Mouse (Mus musculus) hindbrain, embryonic 16.5 days (tissue): ENCODE measurements around the gene Prr15l. TPM values are rescaled to one million over a fixed set of nuclear protein-coding genes. Genes with fewer than 3 reads are reported as not detected.

Source experiments
- ATAC-seq: fragments of 200-750 bp; cut with Nextera tagmentation; 2 replicates; pipeline ENCODE4 v1.8.0; 2017; ENCODE audit warnings: moderate TSS enrichment, moderate library complexity
- H3K27ac ChIP-seq: fragments of 300-500 bp; sonication (generic); 2 replicates; pipeline ENCODE4 v1.5.1; 2014; ENCODE audit warnings: low read depth, mild to moderate bottlenecking, control low read depth, low read length, moderate library complexity
- H3K27me3 ChIP-seq: fragments of 300-500 bp; sonication (generic); replicated peaks from 2 replicates; pipeline ENCODE4 v1.6.1; 2014; ENCODE audit warnings: low read length; ENCODE audit not compliant: control insufficient read depth, insufficient read depth
- H3K36me3 ChIP-seq: fragments of 300-500 bp; sonication (generic); 2 replicates; pipeline ENCODE4 v1.6.1; 2014; ENCODE audit warnings: mild to moderate bottlenecking, low read length, moderate library complexity, mixed read lengths; ENCODE audit not compliant: control insufficient read depth, insufficient read depth
- H3K4me1 ChIP-seq: fragments of 300-500 bp; sonication (generic); 2 replicates; pipeline ENCODE4 v1.6.1; 2014; ENCODE audit warnings: low read depth, low read length; ENCODE audit not compliant: control insufficient read depth, insufficient read depth
- H3K4me2 ChIP-seq: fragments of 300-500 bp; sonication (generic); 2 replicates; pipeline ENCODE4 v1.6.1; 2014; ENCODE audit warnings: mild to moderate bottlenecking, low read length, control low read depth, moderate library complexity
- H3K4me3 ChIP-seq: fragments of 300-500 bp; sonication (generic); 2 replicates; pipeline ENCODE4 v1.5.1; 2014; ENCODE audit warnings: mild to moderate bottlenecking, low read length, control low read depth, moderate library complexity
- H3K9ac ChIP-seq: fragments of 300-500 bp; sonication (generic); 2 replicates; pipeline ENCODE4 v1.6.1; 2014; ENCODE audit warnings: low read depth, mild to moderate bottlenecking, control low read depth, low read length, moderate library complexity
- H3K9me3 ChIP-seq: fragments of 300-500 bp; sonication (generic); 2 replicates; pipeline ENCODE4 v1.6.1; 2014; ENCODE audit warnings: mild to moderate bottlenecking, low read length, moderate library complexity; ENCODE audit not compliant: control insufficient read depth
- WGBS: fragments of 180-500 bp; shearing (Covaris S2); extraction: QIAGEN DNeasy Blood & Tissue Kit; methylation state at CpG from one replicate; pipeline ENCODE4 v1.1.7; 2014; 5-methylcytosine and 5-hydroxymethylcytosine counted together
- polyA plus RNA-seq: library from polyadenylated mRNA; unstranded; fragments of >200 nt; fragmentation: Nextera tagmentation; extraction: Ambion mirVana; gene quantifications from 2 replicates; pipeline ENCODE4 v1.2.1, GENCODE M21; 2015

Prr15l gene
- polyA plus RNA-seq, 1 experiment from 2014 or later, result 0.60 TPM

- 27% methylated on average over 13 of the region's 13 CpGs for WGBS
- Histone ChIP-seq H3K27ac (peak overlapping the region; percentile 39; the same call in 1 of the 2 replicates), H3K4me1 (peaks cover 33% of the 10 kb centered on the region), H3K9ac (peak overlapping the region; percentile 31), H3K9me3 (no peaks in the 10 kb centered on the region), H3K4me3 (no peak overlapping the region), H3K36me3 (no peaks in the 10 kb centered on the region), H3K4me2 (peak overlapping the region; percentile 7; the same call in 1 of the 2 replicates), H3K27me3 (no peaks in the 10 kb centered on the region)
- ATAC-seq, result no peak
Measured at GRCm38 (mm10) chr11:96899449-96900306, 28.2 kb upstream of the Prr15l start.

GRCm38 (mm10) chr11:96901332-96901731, 26.6 kb upstream of the Prr15l start:
- Histone ChIP-seq H3K9ac (no peak overlapping the region), H3K27me3 (no peaks in the 10 kb centered on the region), H3K36me3 (no peaks in the 10 kb centered on the region), H3K27ac (no peak overlapping the region), H3K4me2 (no peak overlapping the region), H3K4me3 (no peak overlapping the region), H3K4me1 (peaks cover 34% of the 10 kb centered on the region), H3K9me3 (no peaks in the 10 kb centered on the region)
- no peak for ATAC-seq
- WGBS, result 31% methylated on average over 9 of the region's 9 CpGs

DNA sequence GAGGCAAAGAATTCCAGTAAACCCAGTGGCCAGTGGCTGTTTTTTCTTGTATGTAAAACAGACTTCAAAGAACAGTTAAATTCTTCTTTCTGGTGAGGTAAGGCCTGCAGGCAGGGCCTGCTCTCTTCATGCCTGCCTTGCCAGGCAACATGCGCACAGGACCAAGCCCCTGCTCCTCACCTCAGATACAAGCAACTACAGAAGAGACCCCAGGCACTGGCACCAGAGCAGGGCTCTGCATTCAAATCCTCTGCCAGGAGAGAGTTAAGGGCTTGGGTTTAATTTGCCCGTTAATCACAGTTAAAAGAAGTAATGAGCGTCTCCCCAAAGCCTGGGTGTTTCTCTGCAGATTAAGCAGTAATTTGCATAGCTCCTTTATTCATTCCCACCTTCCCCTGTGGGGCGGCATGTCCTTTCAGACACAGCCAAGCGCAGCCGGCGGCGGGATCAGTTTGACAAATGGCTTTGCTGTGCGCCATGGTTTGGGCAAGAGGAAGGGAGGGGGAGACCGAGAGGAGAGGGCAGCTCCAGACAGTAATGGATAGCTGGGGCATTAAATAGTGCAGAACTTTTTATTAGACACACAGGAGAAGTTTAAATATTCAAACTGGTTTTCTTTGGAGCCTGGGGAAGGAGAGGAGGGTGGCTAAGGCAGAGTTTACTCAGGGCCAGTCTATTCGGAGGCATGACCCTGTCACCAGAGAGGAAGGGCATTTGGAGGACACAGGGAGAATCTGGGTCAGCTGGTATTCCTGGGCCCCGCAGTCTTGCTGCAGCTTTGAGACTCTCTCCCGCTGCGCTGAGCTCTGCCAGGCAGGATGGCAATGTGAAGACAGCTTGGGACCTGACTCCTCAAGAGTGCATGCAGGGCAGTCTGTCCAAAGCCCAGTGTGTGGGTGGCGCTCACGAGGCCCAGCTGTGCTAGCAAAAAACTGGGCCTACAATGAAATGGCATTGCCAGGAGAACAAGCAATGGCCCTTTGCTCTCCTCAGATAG, 25.0 kb upstream of the Prr15l start:
- Histone ChIP-seq H3K27ac (peak overlapping the region; percentile 81), H3K4me2 (peak overlapping the region; percentile 17; the same call in 1 of the 2 replicates), H3K9me3 (no peaks in the 10 kb centered on the region), H3K4me3 (no peak overlapping the region), H3K36me3 (peaks cover 2% of the 10 kb centered on the region; the same call in 1 of the 2 replicates), H3K9ac (peak overlapping the region; percentile 50), H3K4me1 (peaks cover 43% of the 10 kb centered on the region), H3K27me3 (no peaks in the 10 kb centered on the region)
- peak; percentile 88 for ATAC-seq
- 10% methylated on average over 16 of the region's 16 CpGs for WGBS

- H3K27ac ChIP-seq, result peak overlapping the region; percentile 63
- no peaks in the 10 kb centered on the region for H3K9me3 ChIP-seq
- ATAC-seq, result no peak
- H3K4me1 ChIP-seq, result peaks cover 37% of the 10 kb centered on the region
- H3K36me3 ChIP-seq, result peaks cover 9% of the 10 kb centered on the region
- no peak overlapping the region for H3K4me3 ChIP-seq
- H3K4me2 ChIP-seq, result no peak overlapping the region
- peak overlapping the region; percentile 52 for H3K9ac ChIP-seq
- H3K27me3 ChIP-seq, result no peaks in the 10 kb centered on the region
- WGBS, result 27% methylated on average over 15 of the region's 15 CpGs
Measured at GRCm38 (mm10) chr11:96906431-96907161, 21.3 kb upstream of the Prr15l start.

DNA sequence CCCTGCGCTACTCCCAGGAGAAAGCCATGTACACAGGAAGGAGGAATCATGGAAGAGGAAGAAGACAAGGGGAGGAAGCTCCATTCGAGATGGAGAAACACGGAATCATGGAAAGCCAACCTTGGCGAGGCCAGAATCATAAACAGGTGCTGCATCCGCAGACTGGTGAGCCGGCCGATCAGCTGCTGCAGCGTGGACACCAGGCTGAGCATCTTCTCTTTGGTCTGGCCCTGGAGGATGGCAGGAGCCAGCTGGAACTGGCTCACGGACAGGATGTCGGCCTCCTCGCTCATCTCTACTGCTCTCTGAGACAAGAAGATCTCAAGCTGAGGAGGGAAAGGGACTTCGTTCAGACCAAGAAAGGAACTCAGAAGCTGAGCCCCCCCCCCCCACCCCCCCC, 19.3 kb upstream of the Prr15l start:
- ATAC-seq, result no peak
- Histone ChIP-seq H3K4me3 (no peak overlapping the region), H3K27ac (no peak overlapping the region), H3K4me1 (peaks cover 20% of the 10 kb centered on the region), H3K4me2 (no peak overlapping the region), H3K9me3 (no peaks in the 10 kb centered on the region), H3K27me3 (no peaks in the 10 kb centered on the region), H3K9ac (no peak overlapping the region), H3K36me3 (peaks cover 12% of the 10 kb centered on the region)
- WGBS, result 78% methylated on average over 12 of the region's 12 CpGs

DNA sequence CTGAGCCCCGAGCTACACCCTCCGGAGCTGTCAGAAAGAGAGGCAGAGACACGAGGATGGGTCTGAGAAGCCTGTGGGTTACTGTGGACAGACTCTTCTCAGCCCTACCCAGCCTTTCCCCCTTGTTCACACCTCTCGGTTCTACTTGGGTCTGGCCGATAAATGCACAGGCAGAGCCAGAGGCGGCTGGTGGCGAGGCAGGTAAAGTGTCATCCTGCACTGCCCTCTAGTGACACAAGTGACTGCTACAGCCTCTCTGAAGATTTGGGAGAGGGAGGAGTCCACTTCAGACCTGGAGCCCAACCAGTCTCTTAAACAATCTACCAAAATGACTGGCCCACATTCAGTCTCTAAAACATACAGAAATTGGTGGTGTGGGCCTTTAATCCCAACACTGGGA, 17.9 kb upstream of the Prr15l start:
- H3K9ac ChIP-seq, result no peak overlapping the region
- ATAC-seq, result peak; percentile 74
- WGBS, result 23% methylated on average over 7 of the region's 7 CpGs
- no peaks in the 10 kb centered on the region for H3K9me3 ChIP-seq
- no peak overlapping the region for H3K4me2 ChIP-seq
- no peak overlapping the region for H3K4me3 ChIP-seq
- H3K36me3 ChIP-seq, result peaks cover 12% of the 10 kb centered on the region
- no peak overlapping the region for H3K27ac ChIP-seq
- H3K27me3 ChIP-seq, result no peaks in the 10 kb centered on the region
- H3K4me1 ChIP-seq, result peaks cover 19% of the 10 kb centered on the region

DNA sequence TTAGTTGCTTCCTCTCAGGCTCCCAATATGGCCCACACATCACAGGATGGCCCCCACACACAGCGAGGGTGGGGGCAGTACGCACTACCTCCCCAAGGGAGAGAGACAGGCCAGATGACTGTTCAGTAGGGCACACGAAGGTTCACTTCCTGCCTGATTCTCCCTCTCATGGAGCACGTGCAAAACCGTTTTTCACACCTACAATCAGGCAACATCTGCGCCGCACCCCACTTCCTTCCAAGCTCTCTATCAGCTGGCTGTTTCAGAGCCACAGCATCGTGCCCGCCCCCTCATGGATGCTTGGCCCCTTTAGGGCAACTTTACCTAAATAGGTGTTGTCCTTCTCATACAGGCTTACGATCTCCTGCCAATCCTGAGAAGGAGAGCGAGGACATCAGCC, 15.2 kb upstream of the Prr15l start:
- no peak overlapping the region for H3K4me2 ChIP-seq
- ATAC-seq, result no peak
- no peak overlapping the region for H3K9ac ChIP-seq
- no peak overlapping the region for H3K4me3 ChIP-seq
- H3K4me1 ChIP-seq, result peaks cover 16% of the 10 kb centered on the region
- H3K9me3 ChIP-seq, result no peaks in the 10 kb centered on the region
- no peaks in the 10 kb centered on the region for H3K27me3 ChIP-seq
- peaks cover 10% of the 10 kb centered on the region for H3K36me3 ChIP-seq
- H3K27ac ChIP-seq, result no peak overlapping the region
- 89% methylated on average over 11 of the region's 11 CpGs for WGBS

GRCm38 (mm10) chr11:96916044-96916884, 11.6 kb upstream of the Prr15l start, which contains the start of gene Cdk5rap3:
TSS of gene Cdk5rap3 (minus strand) at chr11:96916496.
- H3K36me3 ChIP-seq, result 0 out of 2 replicates have a peak, but pooled peaks cover 2% of the 10 kb centered on the region
- H3K27ac ChIP-seq, result peak within 1 kb of the TSS; percentile 48
- H3K27me3 ChIP-seq, result no peaks in the 10 kb centered on the region
- H3K9me3 ChIP-seq, result no peaks in the 10 kb centered on the region
- H3K9ac ChIP-seq, result peak within 1 kb of the TSS; percentile 76
- H3K4me2 ChIP-seq, result peak within 1 kb of the TSS; percentile 93
- peaks cover 9% of the 10 kb centered on the region for H3K4me1 ChIP-seq
- ATAC-seq, result peak; percentile 99
- H3K4me3 ChIP-seq, result peak within 1 kb of the TSS; percentile 53
- under 1% methylated on average over 55 of the region's 55 CpGs for WGBS
